Mouse (Mus musculus): ENCODE results near the gene Gimap4. TPM values are rescaled to one million over a fixed set of nuclear protein-coding genes. Genes with fewer than 3 reads are reported as not detected.

The Gimap4 gene
- polyA plus RNA-seq, 1 experiment, result not detected

- Histone ChIP-seq H3K4me1 (ENCODE audit: control insufficient read depth, insufficient read depth, low read length) (no peaks in the 10 kb centered on the region), H3K4me3 (ENCODE audit: insufficient read depth, low read length) (no peak overlapping the region), H3K27ac (ENCODE audit: insufficient read depth, low read length) (no peak overlapping the region)
- no peak for TF ChIP-seq CTCF (IDR thresholded peaks at IDR 0.05; ENCODE audit: borderline replicate concordance, insufficient read depth, low read length)
- no peak for TF ChIP-seq POLR2A (IDR thresholded peaks at IDR 0.05; ENCODE audit: low read depth, low read length)
These were observed 457 bp downstream of the Gimap4 start for GRCm38 (mm10) chr6:48684806-48685205.

GRCm38 (mm10) chr6:48685251-48685650 is 902 bp downstream of the Gimap4 start:
- TF ChIP-seq POLR2A (IDR thresholded peaks at IDR 0.05; ENCODE audit: low read depth, low read length) (no peak), CTCF (IDR thresholded peaks at IDR 0.05; ENCODE audit: borderline replicate concordance, insufficient read depth, low read length) (no peak)
- Histone ChIP-seq H3K27ac (ENCODE audit: insufficient read depth, low read length) (no peak overlapping the region), H3K4me1 (ENCODE audit: control insufficient read depth, insufficient read depth, low read length) (no peaks in the 10 kb centered on the region), H3K4me3 (ENCODE audit: insufficient read depth, low read length) (no peak overlapping the region)

GRCm38 (mm10) chr6:48685694-48686665 is 1.6 kb downstream of the Gimap4 start:
- Histone ChIP-seq H3K27ac (ENCODE audit: insufficient read depth, low read length) (no peak overlapping the region), H3K4me3 (ENCODE audit: insufficient read depth, low read length) (no peak overlapping the region), H3K4me1 (ENCODE audit: control insufficient read depth, insufficient read depth, low read length) (no peaks in the 10 kb centered on the region)
- TF ChIP-seq CTCF (IDR thresholded peaks at IDR 0.05; ENCODE audit: borderline replicate concordance, insufficient read depth, low read length), result no peak
- TF ChIP-seq POLR2A (IDR thresholded peaks at IDR 0.05; ENCODE audit: low read depth, low read length), result no peak

- Histone ChIP-seq H3K27ac (ENCODE audit: insufficient read depth, low read length) (no peak overlapping the region), H3K4me1 (ENCODE audit: control insufficient read depth, insufficient read depth, low read length) (no peaks in the 10 kb centered on the region), H3K4me3 (ENCODE audit: insufficient read depth, low read length) (no peak overlapping the region)
- TF ChIP-seq POLR2A (IDR thresholded peaks at IDR 0.05; ENCODE audit: low read depth, low read length), result no peak
- no peak for TF ChIP-seq CTCF (IDR thresholded peaks at IDR 0.05; ENCODE audit: borderline replicate concordance, insufficient read depth, low read length)
These were observed 2.7 kb downstream of the Gimap4 start for GRCm38 (mm10) chr6:48687077-48687476.

GRCm38 (mm10) chr6:48689320-48689719 is 5.0 kb downstream of the Gimap4 start:
- Histone ChIP-seq H3K4me3 (ENCODE audit: insufficient read depth, low read length) (no peak overlapping the region), H3K4me1 (ENCODE audit: control insufficient read depth, insufficient read depth, low read length) (no peaks in the 10 kb centered on the region), H3K27ac (ENCODE audit: insufficient read depth, low read length) (no peak overlapping the region)
- no peak for TF ChIP-seq CTCF (IDR thresholded peaks at IDR 0.05; ENCODE audit: borderline replicate concordance, insufficient read depth, low read length)
- TF ChIP-seq POLR2A (IDR thresholded peaks at IDR 0.05; ENCODE audit: low read depth, low read length), result no peak

GRCm38 (mm10) chr6:48692962-48693361 is 8.6 kb downstream of the Gimap4 start:
- Histone ChIP-seq H3K27ac (ENCODE audit: insufficient read depth, low read length) (no peak overlapping the region), H3K4me3 (ENCODE audit: insufficient read depth, low read length) (no peak overlapping the region), H3K4me1 (ENCODE audit: control insufficient read depth, insufficient read depth, low read length) (no peaks in the 10 kb centered on the region)
- TF ChIP-seq POLR2A (IDR thresholded peaks at IDR 0.05; ENCODE audit: low read depth, low read length) (no peak), CTCF (IDR thresholded peaks at IDR 0.05; ENCODE audit: borderline replicate concordance, insufficient read depth, low read length) (no peak)

GRCm38 (mm10) chr6:48696830-48697554 is 12.6 kb downstream of the Gimap4 start:
- TF ChIP-seq POLR2A (IDR thresholded peaks at IDR 0.05; ENCODE audit: low read depth, low read length) (no peak), CTCF (IDR thresholded peaks at IDR 0.05; ENCODE audit: borderline replicate concordance, insufficient read depth, low read length) (no peak)
- Histone ChIP-seq H3K4me1 (ENCODE audit: control insufficient read depth, insufficient read depth, low read length) (no peaks in the 10 kb centered on the region), H3K4me3 (ENCODE audit: insufficient read depth, low read length) (no peak overlapping the region), H3K27ac (ENCODE audit: insufficient read depth, low read length) (no peak overlapping the region)

GRCm38 (mm10) chr6:48697555-48697930 is 13.2 kb downstream of the Gimap4 start:
- no peak for TF ChIP-seq POLR2A (IDR thresholded peaks at IDR 0.05; ENCODE audit: low read depth, low read length)
- TF ChIP-seq CTCF (IDR thresholded peaks at IDR 0.05; ENCODE audit: borderline replicate concordance, insufficient read depth, low read length), result no peak
- Histone ChIP-seq H3K27ac (ENCODE audit: insufficient read depth, low read length) (no peak overlapping the region), H3K4me3 (ENCODE audit: insufficient read depth, low read length) (no peak overlapping the region), H3K4me1 (ENCODE audit: control insufficient read depth, insufficient read depth, low read length) (no peaks in the 10 kb centered on the region)

- H3K4me3 ChIP-seq (ENCODE audit: insufficient read depth, low read length), result no peak overlapping the region
- TF ChIP-seq CTCF (IDR thresholded peaks at IDR 0.05; ENCODE audit: borderline replicate concordance, insufficient read depth, low read length) (no peak), POLR2A (IDR thresholded peaks at IDR 0.05; ENCODE audit: low read depth, low read length) (no peak)
- no peaks in the 10 kb centered on the region for H3K4me1 ChIP-seq (ENCODE audit: control insufficient read depth, insufficient read depth, low read length)
- H3K27ac ChIP-seq (ENCODE audit: insufficient read depth, low read length), result no peak overlapping the region
These were observed 13.9 kb downstream of the Gimap4 start for GRCm38 (mm10) chr6:48698066-48698856.

Data from embryonic fibroblast, embryonic 13.5 days (primary cell).